Mouse (Mus musculus): ENCODE measurements at regions not wholly inside any gene's neighbourhood (a gene's known extent, or its start where the extent isn't known, plus 50 kb on each side); places are given as distances from the start of the nearest gene placed in this dataset.

GRCm38 (mm10) chr6:109125447-109125846 lies 297.0 kb downstream of the Edem1 start:
- Histone ChIP-seq H3K4me1 (ENCODE audit: control insufficient read depth, insufficient read depth, low read length) (no peaks in the 10 kb centered on the region), H3K27ac (no peak overlapping the region), H3K4me3 (no peak overlapping the region), H3K9ac (ENCODE audit: low read depth, low read length) (no peak overlapping the region), H3K27me3 (ENCODE audit: control insufficient read depth, insufficient read depth, low read length) (no peaks in the 10 kb centered on the region), H3K36me3 (ENCODE audit: control insufficient read depth, insufficient read depth, low read length) (no peaks in the 10 kb centered on the region), H3K79me2 (replicated peaks; ENCODE audit: control insufficient read depth, insufficient read depth, low read length) (no peaks in the 10 kb centered on the region)
- no peak for DNase-seq
- WGBS, result 86% methylated on average over 12 of the region's 12 CpGs
- TF ChIP-seq POLR2A (IDR thresholded peaks at IDR 0.05; ENCODE audit: insufficient read depth, low read depth, low read length) (no peak), EP300 (IDR thresholded peaks at IDR 0.05; ENCODE audit: insufficient read depth, low read depth, low read length) (no peak), CTCF (IDR thresholded peaks at IDR 0.05) (no peak)
- intact Hi-C loops (cut with DNase I), result no loop called here

- TF ChIP-seq EP300 (IDR thresholded peaks at IDR 0.05; ENCODE audit: insufficient read depth, low read depth, low read length) (no peak), POLR2A (IDR thresholded peaks at IDR 0.05; ENCODE audit: insufficient read depth, low read depth, low read length) (no peak), CTCF (IDR thresholded peaks at IDR 0.05) (no peak)
- Histone ChIP-seq H3K4me3 (no peak overlapping the region), H3K9ac (ENCODE audit: low read depth, low read length) (no peak overlapping the region), H3K79me2 (replicated peaks; ENCODE audit: control insufficient read depth, insufficient read depth, low read length) (no peaks in the 10 kb centered on the region), H3K36me3 (ENCODE audit: control insufficient read depth, insufficient read depth, low read length) (no peaks in the 10 kb centered on the region), H3K27ac (no peak overlapping the region), H3K27me3 (ENCODE audit: control insufficient read depth, insufficient read depth, low read length) (no peaks in the 10 kb centered on the region), H3K4me1 (ENCODE audit: control insufficient read depth, insufficient read depth, low read length) (no peaks in the 10 kb centered on the region)
- no peak for DNase-seq
- intact Hi-C loops (cut with DNase I), result no loop called here
- whole genome bisulfite sequencing, result 82% methylated on average over 1 of the region's 1 CpGs
Observed at GRCm38 (mm10) chr6:109127203-109127602, 298.8 kb downstream of the Edem1 start.

- intact Hi-C loops (cut with DNase I), result no loop called here
- no peak for DNase-seq
- no peaks in the 10 kb centered on the region for H3K27me3 ChIP-seq (ENCODE audit: control insufficient read depth, insufficient read depth, low read length)
- 54% methylated on average over 5 of the region's 5 CpGs for WGBS
- H3K9ac ChIP-seq (ENCODE audit: low read depth, low read length), result no peak overlapping the region
- no peaks in the 10 kb centered on the region for H3K79me2 ChIP-seq (replicated peaks; ENCODE audit: control insufficient read depth, insufficient read depth, low read length)
- no peaks in the 10 kb centered on the region for H3K4me1 ChIP-seq (ENCODE audit: control insufficient read depth, insufficient read depth, low read length)
- H3K4me3 ChIP-seq, result no peak overlapping the region
- no peaks in the 10 kb centered on the region for H3K36me3 ChIP-seq (ENCODE audit: control insufficient read depth, insufficient read depth, low read length)
- no peak overlapping the region for H3K27ac ChIP-seq
- TF ChIP-seq EP300 (IDR thresholded peaks at IDR 0.05; ENCODE audit: insufficient read depth, low read depth, low read length), result no peak
- TF ChIP-seq POLR2A (IDR thresholded peaks at IDR 0.05; ENCODE audit: insufficient read depth, low read depth, low read length), result no peak
- no peak for TF ChIP-seq CTCF (IDR thresholded peaks at IDR 0.05)
Observed at GRCm38 (mm10) chr6:109146111-109146510, 317.7 kb downstream of the Edem1 start.

GRCm38 (mm10) chr6:109149043-109149442 lies 320.6 kb downstream of the Edem1 start:
- WGBS, result 80% methylated on average over 8 of the region's 8 CpGs
- intact Hi-C loops (cut with DNase I), result no loop called here
- TF ChIP-seq CTCF (IDR thresholded peaks at IDR 0.05) (0 out of 2 replicates have a peak, but pooled peaks have one; percentile 13), POLR2A (IDR thresholded peaks at IDR 0.05; ENCODE audit: insufficient read depth, low read depth, low read length) (no peak)

GRCm38 (mm10) chr6:109150023-109150911 lies 321.8 kb downstream of the Edem1 start:
- no peaks in the 10 kb centered on the region for H3K27me3 ChIP-seq (ENCODE audit: control insufficient read depth, insufficient read depth, low read length)
- H3K27ac ChIP-seq, result no peak overlapping the region
- no peak overlapping the region for H3K9ac ChIP-seq (ENCODE audit: low read depth, low read length)
- no peak overlapping the region for H3K4me3 ChIP-seq
- peak; percentile 26 to 55 for DNase-seq
- H3K79me2 ChIP-seq (replicated peaks; ENCODE audit: control insufficient read depth, insufficient read depth, low read length), result no peaks in the 10 kb centered on the region
- peaks cover 2% of the 10 kb centered on the region; the same call in 1 of the 2 replicates for H3K4me1 ChIP-seq (ENCODE audit: control insufficient read depth, insufficient read depth, low read length)
- peak; percentile 88 for TF ChIP-seq CTCF (IDR thresholded peaks at IDR 0.05)
- no peak for TF ChIP-seq EP300 (IDR thresholded peaks at IDR 0.05; ENCODE audit: insufficient read depth, low read depth, low read length)
- WGBS, result 56% methylated on average over 22 of the region's 22 CpGs
- no peaks in the 10 kb centered on the region for H3K36me3 ChIP-seq (ENCODE audit: control insufficient read depth, insufficient read depth, low read length)
- intact Hi-C loops (cut with DNase I), result loop anchor here (5.0 kb wide), 1 partner anchor 273 kb away; no protein-coding TSS in a partner anchor

More at GRCm38 (mm10) chr6:109149043-109149442, 320.6 kb downstream of the Edem1 start:
- Histone ChIP-seq H3K9ac (ENCODE audit: low read depth, low read length) (no peak overlapping the region), H3K4me3 (no peak overlapping the region), H3K79me2 (replicated peaks; ENCODE audit: control insufficient read depth, insufficient read depth, low read length) (no peaks in the 10 kb centered on the region), H3K27me3 (ENCODE audit: control insufficient read depth, insufficient read depth, low read length) (no peaks in the 10 kb centered on the region), H3K27ac (no peak overlapping the region), H3K4me1 (ENCODE audit: control insufficient read depth, insufficient read depth, low read length) (peaks cover 2% of the 10 kb centered on the region; the same call in 1 of the 2 replicates), H3K36me3 (ENCODE audit: control insufficient read depth, insufficient read depth, low read length) (no peaks in the 10 kb centered on the region)
- DNase-seq, result no peak

GRCm38 (mm10) chr6:109150912-109151256 lies 322.4 kb downstream of the Edem1 start:
- no peak for DNase-seq
- intact Hi-C loops (cut with DNase I), result loop anchor here (5.0 kb wide), 1 partner anchor 274 kb away; no protein-coding TSS in a partner anchor
- no peaks in the 10 kb centered on the region for H3K27me3 ChIP-seq (ENCODE audit: control insufficient read depth, insufficient read depth, low read length)
- H3K4me3 ChIP-seq, result no peak overlapping the region
- no peak overlapping the region for H3K9ac ChIP-seq (ENCODE audit: low read depth, low read length)
- H3K36me3 ChIP-seq (ENCODE audit: control insufficient read depth, insufficient read depth, low read length), result no peaks in the 10 kb centered on the region
- TF ChIP-seq POLR2A (IDR thresholded peaks at IDR 0.05; ENCODE audit: insufficient read depth, low read depth, low read length), result no peak
- no peak for TF ChIP-seq EP300 (IDR thresholded peaks at IDR 0.05; ENCODE audit: insufficient read depth, low read depth, low read length)
- TF ChIP-seq CTCF (IDR thresholded peaks at IDR 0.05), result no peak
- no peak overlapping the region for H3K27ac ChIP-seq
- H3K4me1 ChIP-seq (ENCODE audit: control insufficient read depth, insufficient read depth, low read length), result peaks cover 2% of the 10 kb centered on the region; the same call in 1 of the 2 replicates
- no peaks in the 10 kb centered on the region for H3K79me2 ChIP-seq (replicated peaks; ENCODE audit: control insufficient read depth, insufficient read depth, low read length)
- WGBS, result 87% methylated on average over 9 of the region's 9 CpGs
